Mouse (Mus musculus) heart, adult 8-10 months (tissue): ENCODE measurements at regions not wholly inside any gene's neighbourhood (a gene's known extent, or its start where the extent isn't known, plus 50 kb on each side); places are given as distances from the start of the nearest gene placed in this dataset.

Source experiments
- DNase-seq: peaks from one replicate; pipeline ENCODE4 v3.0.0; 2022; ENCODE audit warnings: low spot score

DNA sequence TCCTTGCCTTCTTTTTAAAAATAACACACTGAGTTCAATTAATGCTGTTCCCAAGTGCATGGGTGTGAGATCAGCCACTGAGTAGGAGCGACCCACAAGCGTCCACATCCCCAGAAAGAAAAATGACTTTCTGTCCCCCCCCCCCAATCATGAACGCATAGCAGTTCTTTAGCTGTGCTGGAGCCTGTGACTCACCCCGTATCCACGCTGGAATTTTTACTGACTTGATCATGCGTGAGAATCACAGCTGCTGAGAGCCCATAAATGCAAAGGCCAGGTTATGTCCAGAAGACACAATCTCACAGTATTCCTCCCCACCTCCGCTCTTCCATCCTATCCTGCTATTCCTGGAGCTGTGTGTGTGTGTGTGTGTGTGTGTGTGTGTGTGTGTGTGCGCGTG is 53.3 kb downstream of the Fos start:
- DNase-seq = no peak

DNA sequence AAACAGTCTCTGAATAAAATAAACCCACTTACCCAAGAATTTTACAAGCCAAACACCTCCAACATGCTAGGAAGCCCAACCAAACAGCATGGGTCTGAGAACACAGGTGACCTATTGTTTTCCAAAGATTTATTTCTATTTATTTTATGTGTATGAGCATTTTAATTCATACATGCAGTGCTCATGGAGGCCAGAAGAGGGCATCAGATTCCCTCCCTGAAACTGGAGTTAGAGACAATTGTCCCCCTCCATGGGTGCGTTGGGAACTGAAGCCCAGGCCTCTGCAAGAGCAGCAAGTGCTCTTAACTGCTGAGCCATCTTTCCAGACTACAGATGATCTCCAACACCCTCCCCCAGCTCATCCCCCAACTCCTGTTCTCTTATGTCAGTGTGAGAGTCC is 57.9 kb downstream of the Fos start:
- DNase-seq = no peak

DNA sequence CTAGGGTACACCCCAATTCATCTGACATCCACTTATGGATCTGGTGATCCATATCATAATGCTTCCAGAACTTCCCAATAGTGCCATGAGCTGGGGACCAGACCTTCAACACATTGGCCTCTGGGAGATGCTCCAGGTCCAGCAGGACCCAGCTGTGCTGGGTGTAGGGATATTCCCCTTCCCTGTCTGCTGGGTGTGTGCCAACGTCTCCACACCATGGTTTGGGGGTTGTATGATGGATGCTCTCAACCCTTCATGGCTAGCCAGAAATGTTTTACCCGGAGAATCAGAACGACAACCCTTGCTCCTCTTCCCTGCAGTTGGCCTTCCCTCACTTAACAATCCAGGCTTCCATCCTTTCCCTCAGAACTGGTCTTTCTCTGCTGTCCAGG is 58.5 kb downstream of the Fos start:
- no peak for DNase-seq

DNA sequence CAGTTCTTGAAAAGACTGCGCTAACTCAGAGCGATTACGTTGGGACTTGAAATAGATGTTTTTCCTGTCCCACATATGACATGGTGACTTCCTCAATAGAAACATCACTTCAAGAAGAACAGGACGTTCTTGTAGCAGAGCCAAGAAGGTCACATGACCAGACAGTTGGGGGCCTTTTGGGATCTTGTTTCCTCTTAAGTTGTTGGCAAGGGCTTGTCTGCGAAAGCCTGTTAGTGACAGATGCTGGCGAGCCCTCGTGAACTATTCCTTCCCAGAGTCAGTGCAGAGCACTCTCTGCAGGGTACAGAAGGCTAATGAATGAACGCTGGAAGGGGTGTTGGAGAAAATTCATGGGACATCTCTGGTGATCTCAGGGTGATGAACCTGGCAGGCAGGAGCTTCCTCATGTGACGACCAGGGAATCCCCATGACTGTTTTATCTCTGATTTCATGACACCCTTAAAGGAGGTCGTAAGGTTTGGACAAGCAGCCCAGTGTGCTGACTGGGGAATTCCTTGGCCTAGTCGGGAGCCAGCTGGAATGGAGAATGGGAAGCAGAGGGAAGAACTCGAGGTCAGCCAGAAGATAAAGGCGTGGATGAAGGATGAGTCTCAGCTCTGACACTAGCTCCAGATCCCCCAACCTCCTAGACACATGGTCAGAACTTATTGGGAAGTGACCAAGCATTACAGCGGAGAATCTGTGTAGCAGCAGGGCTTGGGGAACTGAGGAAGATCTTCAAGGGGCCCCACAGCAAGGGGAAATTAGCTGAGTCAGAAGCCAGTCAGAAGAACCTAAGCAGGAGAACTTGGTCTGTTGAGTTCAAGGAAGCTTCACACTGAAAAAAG is 59.1 kb downstream of the Fos start:
- DNase-seq = peak; percentile 98

DNA sequence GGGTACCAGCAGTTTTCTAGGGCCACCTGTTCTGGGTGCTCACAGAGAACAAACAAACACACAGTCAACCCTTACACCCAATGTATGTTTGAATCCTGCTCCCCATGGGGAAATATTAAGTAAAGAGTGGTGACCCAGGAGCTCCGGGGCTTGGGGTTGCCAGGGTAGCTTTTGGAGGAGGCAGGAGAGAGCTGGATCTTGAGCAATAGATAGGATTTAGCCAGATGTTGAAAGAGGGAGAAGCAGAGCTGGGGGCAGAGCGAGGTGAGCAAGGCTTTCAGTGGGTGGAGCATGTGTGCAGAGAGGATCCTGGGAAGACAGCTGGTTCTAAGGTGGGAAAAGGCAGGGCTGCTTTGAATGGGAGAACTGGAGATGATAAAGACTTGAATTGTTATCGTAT is 59.9 kb downstream of the Fos start:
- no peak for DNase-seq

DNA sequence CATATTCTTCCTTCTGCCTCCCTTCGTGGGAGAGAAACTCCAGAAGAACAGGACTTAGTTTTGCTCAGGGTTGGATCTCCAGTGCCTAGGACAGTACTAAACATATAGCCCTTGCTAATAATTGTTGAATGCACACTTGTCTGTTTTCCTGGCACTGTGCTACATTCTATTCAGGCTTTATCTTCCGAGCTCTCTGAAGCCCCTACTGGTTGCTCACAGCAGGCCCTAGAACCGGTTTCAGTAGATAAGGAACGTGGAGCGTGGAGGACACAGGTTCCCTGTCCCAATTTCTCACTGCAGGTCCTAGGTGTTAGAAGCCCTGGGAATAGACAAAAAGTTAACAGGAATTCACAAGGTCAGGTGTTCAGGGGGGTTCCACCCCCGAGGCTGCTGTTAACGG is 59.4 kb upstream of the Jdp2 start:
- no peak for DNase-seq

DNA sequence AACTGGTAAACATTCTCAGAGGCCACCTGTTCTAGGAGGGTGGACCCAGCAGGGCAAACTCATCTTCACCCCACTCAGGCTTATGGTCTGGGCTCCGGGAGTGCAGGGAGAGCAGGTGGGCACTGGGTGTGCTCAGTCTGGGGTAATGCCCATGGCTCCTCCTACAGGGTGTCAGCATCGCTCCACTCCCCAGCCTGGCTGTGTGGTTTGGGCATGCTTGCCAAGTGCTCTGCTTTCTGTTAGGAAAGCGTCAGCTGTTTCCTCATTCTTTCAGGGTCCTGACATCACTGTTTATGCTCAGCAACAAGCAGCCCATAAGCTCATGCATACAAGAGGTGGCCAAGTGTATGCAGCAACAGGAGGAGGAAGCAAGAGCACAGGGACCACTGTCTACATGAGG is 57.7 kb upstream of the Jdp2 start:
- peak; percentile 60 for DNase-seq

DNA sequence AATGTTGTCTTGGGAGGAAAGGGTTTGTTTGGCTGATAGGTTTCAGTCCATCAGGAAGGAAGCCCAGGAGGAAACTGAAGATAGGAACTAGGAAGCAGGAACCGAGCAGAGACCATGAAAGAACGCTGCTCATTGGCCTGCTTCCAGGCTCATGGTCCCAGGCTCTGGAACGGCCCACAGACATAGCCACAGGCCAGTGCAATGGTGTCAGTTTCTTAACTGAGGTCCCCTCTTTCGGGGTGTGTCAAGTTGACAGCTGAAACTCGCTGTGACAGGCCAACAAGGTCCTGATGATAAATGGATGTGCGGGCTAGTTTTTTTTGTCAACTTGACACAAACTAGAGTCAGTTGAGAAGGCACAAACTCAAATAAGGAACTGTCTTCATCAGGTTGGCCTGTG is 55.9 kb upstream of the Jdp2 start:
- no peak for DNase-seq

DNA sequence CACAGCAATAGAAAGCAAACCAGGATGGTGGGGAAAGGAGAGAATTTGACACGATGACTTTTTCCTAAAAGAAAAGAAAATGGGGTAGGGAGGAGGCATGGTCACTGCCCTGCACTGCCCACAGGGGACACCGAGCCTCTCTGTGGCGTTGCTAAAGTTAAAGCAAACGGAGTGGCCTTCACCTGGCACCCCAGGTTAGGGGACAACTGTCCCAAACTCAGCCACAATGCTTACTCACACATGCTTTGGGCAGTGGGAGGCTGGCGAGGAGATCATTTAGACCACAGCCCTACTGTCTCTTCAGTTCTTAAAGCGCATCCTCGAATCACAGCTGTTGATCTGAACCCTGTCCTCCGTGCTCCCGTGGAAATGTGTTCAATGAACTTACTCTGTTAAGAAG is 55.3 kb upstream of the Jdp2 start:
- no peak for DNase-seq

DNA sequence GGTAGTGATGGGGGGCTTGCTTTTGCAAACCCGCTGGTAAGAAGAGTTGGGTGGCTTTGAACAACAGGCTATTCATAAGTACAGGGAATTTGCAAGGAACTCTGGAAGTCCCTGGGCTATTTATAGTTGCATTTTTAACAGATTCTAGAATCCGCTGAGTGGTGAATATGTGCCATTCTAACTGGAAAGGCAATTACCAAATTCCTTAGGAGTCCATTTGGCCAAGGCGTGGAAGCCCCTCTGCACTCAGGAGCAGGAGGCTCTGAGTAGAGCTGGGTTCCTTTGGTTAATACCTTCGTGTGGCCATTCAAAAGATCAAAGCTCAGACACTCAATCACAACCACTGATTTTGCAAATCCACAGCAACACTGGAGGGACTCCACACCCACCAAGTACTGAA is 54.0 kb upstream of the Jdp2 start:
- DNase-seq = no peak

DNA sequence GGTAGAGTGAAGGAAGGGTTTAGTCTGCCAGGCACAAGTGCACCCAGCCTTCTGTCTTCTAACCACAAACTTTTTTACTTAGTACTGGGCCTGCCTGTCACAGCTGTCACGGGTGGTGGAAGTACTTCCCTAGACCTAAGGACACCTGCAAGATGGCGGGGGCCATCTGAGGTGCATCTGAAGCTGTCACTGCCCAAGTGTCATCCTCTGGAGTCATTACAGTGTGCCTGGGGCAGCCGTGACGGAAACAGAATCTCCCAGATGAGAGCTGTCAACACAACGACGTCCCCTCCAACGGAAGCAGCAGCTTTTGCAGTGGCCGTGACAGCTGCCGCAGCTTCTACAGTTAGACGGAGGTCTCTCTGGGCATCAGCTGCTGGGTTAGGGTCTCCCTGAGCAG is 53.1 kb upstream of the Jdp2 start:
- no peak for DNase-seq

DNA sequence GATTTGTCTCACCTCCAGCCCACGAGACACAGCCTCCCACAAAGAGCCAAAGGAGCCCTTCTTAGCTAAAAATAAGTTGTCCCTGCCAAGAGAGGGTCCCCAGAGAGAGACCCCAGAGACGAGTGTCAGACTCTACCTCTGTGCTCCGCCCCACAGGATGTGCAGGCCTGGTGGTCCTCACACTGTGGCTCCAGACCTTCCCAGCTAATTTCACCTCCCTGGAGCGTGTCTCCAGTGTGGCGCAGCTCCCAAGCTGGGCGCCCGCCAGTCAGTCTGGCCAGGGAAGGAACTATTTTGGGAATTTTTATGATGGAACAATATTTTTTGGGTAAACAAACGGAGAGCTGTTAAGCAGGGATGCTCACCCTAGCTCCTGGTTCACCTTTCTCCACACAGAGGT is 50.8 kb upstream of the Jdp2 start:
- no peak for DNase-seq
